Mouse (Mus musculus) layer of hippocampus, adult 18-20 months (tissue): ENCODE measurements at regions not wholly inside any gene's neighbourhood (a gene's known extent, or its start where the extent isn't known, plus 50 kb on each side); places are given as distances from the start of the nearest gene placed in this dataset.
A peak's percentile ranks its signal among the peaks of the same experiment; 100 is the strongest.

Experiments
- DNase-seq, 2 experiments: peaks; one replicate each; pipeline ENCODE4 v3.0.0; 2022; ENCODE audit warnings: low spot score in 2 of 2

DNA sequence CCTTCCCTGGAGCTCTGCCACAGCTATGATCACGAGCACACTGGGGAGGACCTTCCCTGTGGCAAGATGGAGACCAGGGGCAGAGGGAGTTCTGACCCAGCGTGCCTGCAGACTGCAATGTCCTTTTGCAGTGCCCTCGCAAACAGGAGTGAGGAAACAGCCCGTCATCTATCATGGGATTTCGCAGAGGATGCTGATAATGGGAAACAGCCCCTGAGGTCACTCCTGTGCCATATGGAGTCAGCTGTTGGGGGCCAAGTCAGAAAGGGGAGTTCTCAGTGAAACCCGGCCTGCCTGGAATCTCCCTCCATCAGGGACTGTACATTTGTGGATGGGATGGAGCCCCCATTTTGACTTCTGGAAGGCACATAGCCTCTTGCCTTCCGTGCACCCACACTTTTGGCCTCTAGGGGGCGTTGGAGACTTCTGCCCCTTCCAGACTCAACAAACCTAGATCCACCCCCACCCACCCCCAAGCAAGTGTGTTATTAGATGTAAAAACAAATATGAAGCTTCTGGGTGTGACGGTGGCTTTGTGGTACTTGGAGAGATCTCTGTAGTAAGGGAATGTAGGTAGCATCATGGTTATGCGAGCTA lies 98.1 kb downstream of the Kdr start:
- no peak for DNase-seq

DNA sequence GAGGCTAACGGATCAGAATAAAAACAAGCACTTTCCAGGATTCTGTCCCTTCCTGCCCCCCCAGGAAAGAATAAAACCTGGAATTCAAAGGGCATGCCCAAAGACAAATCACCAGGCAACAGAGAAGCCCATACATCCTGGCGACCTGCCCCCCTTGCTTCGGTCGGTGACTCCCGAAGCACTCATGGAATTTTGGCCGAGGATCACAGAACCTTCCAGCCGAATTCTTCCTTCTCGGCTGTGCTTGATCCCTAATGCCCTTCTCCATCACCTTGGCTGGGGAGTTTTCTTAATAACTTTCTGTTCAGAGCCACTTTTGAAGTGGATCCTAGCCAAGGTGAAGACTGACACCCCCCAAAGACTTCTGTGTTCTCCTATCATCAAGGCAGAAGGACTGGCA lies 99.9 kb downstream of the Kdr start:
- DNase-seq, result no peak

DNA sequence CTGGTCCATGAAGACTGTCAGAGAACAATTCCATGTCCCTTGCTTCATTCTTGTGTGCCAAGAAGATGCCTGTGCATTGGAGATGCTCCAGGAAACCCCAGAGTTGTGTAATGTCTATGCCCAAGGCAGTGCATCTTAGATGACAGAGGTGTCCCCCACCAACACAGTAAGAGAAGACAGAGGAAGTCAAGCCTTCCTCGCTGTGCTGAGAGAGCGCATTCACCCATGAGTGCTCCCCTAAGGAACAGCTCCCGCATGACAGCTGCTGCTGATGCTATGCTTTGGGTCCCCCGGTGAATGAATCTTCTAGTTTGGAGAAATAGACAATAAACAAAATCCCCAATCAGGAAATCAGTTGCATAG lies 100.7 kb downstream of the Kdr start:
- no peak for DNase-seq

DNA sequence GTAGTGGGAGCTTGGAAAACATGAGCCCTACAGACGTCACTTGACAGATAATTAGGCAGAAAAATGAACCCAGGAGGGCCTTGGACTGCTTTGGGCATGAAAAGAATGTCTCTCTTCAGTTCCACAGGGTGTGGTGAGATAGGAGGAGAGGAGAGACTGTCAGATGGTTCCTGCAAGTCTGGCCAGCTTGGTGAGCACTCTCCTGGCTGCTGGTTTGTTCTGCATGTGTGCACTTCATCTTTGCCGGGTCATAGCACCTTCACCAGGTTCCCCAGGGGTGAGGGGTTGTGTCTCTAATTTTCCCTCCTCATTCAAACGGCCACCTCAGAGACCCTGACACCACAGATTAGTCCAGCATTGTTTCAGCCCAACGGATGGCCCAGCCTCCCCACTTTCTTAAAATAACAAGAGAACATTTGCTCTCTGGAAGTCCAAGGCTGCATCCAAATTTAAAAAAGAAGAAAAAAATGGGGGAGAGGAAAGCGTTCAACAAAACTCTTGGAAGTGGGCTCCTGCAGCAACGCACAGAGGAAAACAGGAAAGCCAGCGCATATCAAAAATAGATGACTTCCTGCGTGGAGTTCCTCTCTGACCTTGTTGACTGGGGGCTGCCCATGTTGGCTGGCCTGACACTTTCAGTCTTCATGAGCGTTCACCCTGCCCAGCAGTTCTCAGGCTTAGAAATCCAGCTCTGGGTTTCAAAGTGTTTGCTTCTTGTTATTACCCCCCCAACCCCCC lies 101.2 kb downstream of the Kdr start:
- DNase-seq, result no peak

DNA sequence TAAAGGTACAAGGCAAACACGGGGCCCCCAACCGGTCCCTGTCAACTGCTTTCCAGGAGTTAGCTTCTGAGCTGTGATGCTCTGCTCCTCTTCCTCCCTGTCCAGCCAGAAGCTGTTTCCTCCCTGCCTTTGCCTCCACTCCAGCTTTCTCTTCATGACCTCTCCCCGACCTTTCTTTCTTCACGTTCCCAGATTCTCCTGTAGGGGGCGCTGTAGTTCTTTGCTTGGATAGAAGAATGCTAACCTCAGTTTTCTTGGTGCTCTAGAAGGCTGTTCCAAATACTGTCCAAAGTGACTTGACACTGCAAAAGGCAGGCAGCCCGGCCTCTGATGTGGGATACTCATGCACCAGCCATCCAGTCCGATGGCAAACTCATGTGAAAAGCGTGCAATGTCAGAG lies 107.1 kb downstream of the Kdr start:
- peak; percentile 54 to 88 for DNase-seq

DNA sequence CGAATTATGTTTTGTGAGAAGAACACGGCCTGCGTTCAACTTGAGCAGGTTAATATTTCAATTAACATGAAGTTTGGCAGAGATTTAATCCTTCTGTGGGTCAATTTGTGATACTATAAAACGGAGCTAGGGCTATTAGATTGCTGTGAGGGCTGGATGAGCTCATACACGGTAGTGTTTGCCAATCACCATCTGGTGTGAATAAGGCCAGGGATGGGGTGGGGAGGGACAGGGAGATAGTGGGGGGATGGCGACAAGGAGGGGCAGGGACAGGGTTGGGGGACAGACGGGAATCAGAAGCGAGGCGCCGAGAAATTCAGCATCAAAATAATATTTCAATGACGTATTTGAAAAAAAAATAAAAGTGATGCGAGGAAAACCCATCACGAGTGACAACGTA lies 107.6 kb downstream of the Kdr start:
- DNase-seq, result no peak

DNA sequence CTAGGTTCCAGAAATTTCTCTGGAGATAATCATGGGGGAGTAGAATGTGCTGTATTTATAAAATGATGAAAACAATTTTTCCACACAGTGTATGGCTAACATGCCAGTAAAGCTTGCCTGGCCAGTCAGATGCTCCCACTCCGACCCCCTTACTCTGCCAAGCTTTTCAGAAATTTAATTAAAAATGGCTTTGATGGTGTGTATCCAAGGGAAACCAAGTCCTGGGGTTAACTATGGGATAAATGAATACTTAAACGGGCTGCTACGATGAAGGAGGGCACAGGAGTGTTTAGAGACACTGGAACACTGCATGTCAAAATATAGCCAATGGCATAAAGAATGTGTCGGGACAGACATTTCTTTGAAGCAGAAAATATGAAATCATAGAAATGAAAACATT lies 108.7 kb downstream of the Kdr start:
- no peak for DNase-seq

DNA sequence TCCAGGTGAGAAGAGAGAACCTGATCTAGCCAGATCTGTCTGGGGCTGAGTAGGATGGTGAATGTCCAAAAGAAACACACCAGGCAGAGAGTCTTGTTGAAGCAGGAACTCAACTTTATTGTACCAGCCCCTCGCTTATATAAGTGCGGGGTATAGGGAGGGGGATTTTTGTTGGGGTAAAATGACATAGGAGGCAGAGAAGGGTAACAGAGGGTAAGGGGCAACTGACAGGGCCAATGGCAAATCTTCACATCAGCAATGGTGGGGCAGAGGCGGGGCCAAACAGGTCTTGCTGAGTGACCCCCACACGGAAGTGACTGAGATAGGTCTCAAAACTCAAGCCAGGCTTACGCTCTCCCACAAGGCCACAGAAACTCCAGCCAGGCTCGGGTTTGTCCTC lies 113.2 kb downstream of the Kdr start:
- DNase-seq, result no peak

DNA sequence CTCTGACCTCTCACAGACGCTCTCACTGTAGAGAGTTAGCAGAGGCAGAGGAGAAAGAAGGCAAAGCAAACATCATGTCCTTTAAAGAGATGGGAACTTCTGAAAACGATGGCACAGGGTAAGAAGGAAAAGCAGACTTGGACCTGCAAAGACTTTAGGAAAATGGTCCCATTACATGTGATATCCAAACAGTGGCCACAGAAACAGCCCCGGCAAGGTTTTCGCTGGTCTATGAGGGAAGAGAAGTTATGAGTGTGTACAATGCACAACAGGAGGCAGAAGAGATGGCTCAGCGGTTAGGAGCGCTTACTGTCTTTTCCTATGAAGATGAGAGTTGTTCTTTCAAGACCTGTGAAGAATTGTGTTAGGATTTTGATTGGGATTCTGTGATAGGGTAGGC lies 114.9 kb downstream of the Kdr start:
- DNase-seq, result no peak

DNA sequence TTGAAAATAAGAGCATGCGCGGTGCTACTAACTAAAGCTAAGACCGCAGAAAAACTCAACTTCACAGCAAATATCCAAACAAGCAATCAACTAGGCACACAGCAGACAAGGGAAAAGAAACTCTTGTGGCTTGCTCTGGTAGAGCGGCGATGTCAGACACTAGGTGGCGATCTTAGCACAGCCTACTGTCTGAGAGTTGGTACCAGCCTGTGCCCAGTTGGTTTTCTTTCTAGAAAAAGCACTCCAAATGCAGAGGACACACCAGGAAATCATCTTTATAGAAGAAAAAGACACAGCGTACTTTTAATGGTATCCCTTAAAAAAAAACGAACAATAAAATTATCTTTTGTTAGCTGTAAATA lies 115.6 kb downstream of the Kdr start:
- peak; percentile 33 to 84 for DNase-seq

DNA sequence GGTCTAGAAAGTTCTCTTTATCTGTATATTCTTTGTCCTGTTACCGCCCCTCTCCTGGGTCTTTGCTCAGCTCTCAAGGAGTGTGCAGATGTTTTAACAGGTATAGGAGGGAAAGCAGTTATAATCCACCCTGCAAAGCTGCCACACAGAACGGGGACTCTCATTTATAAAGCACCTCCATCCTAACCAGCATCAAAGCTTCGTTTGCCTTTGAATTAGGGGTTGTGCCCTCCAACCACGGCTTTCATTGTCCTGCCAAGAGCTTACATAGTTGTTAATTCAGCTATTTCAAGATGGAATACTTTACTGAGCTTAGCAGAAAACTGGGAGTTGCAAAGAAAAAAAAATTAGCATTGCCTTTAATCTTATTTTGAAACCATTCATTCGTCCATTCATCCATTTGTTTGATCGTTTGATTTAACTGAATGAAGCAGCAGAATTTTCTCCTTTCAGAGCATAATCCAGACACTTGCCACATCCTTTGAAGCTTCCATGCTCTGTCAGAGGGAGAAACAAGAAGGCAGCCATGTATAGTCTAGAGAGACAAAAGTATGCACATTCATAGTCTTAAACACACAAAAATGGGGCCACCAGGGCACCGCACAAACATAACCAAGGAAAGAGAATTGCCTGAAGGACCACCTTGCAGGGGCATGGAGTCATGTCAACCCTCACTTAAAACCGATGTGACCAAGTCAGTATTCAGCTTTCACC lies 116.2 kb downstream of the Kdr start:
- no peak for DNase-seq

DNA sequence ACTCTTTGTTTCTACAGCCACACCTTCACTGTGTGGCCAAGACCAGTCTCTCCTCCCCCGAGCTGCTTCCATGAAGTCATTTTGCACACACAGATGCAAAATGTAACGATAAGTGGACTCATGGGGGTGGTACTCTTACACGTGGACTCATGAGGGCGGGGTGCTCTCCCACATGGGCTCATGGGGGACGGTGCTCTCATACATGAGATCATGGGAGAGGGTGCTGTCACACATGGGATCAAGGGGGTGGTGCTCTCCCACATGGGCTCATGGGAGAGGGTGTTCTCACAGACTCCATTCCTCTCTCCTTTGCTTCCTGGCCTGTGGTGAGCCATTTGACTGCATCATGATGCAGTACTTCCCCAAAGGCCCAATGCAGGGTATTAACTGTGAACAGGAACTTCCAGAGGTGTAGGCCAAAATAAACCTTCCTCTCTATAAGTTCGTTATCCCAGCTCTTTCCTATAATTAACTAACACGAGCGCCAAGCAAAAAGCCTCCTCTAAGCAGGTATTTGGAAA lies 118.9 kb downstream of the Kdr start:
- no peak for DNase-seq

DNA sequence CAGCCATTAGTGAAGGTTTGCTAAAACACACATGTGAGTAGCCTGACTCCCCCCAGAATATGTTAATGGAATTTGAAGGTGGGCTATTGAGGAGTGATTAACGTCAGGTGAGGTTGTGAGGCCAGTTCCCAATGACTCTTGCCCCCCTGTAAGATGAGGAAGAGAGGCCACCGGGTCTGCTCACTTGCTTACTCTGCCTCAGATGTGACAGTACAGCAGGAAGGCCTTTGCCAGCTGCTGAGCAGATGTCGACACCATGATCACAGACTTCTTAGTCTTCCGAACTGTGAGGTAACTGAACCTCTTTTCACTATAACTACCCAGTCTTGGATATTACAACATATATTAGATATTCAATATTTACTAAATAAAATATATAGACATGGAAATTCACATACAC lies 127.4 kb downstream of the Kdr start:
- DNase-seq, result no peak

DNA sequence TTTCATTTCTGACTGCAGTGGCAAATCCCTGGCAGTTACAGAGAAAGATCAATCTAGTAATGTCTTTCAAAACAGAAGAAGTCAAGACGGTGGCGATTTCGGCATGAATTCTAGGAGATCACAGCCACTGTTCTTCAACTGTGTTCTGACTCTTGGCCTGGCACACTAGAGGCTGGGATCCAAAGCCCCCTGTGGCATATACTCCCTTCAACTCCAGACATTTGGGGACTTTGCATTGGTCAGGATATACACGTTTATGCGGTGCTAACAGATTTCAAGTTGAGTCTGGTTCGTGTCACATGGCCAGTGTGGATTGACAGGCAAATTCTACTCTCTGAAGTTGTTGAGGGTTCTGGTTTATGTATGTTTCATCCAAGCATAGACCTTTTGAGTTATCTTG lies 130.3 kb downstream of the Kdr start:
- no peak for DNase-seq

DNA sequence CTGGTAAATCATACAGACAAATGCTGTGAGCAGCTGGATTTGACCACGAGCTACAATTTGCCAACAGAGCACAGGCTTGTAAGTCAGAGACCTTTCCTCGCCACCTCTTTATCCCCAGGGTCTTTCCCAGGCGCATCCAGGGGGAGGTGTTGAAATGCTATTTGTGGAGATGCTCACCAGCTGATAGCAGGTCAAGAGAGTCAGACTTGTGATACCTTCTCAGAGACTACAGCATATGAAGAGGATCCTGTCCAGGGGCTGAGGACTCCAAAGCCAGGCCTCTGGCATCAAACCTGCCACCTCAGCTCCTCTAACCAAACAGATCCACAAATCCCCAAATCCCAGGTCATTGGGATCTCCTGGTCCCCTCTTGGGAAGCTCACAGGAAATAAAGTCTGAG lies 130.9 kb downstream of the Kdr start:
- no peak for DNase-seq

DNA sequence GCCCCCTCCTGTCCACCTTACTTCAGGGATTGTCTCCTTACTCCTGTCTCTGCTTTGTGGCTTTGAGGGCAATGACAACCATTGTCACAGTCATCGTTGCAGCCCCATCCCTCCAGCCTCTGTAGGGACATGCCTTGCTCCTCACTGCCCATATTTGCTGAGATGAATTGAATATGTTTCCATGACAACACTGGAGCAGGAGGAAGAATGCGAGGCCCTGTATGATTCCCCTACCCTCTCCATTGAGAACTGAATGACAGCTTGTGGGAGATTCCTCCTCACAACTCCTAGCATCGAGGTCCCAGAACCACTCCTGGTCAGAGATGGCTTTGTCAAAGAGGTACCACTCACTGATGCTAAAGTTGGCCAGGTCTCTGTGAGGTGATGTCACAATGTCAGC lies 132.2 kb downstream of the Kdr start:
- no peak for DNase-seq

DNA sequence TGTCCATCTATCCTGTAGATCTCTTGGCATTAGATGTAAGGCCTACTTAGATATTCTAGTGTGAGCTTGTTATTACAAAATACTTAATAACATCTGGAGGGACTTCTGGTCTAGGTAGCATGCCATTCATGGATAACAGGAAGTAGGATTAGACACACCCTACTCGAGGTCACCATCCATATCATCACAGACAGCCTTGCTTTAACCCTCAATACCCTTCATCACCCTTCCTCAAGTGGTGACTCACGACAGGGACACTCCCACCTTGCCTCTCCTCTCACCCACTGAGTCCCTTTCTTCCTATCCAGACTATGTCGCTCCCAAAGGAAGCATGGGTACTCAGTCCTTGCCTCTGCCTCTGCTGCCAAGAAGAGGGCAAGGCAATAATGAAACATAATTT lies 134.5 kb downstream of the Kdr start:
- DNase-seq, result no peak

DNA sequence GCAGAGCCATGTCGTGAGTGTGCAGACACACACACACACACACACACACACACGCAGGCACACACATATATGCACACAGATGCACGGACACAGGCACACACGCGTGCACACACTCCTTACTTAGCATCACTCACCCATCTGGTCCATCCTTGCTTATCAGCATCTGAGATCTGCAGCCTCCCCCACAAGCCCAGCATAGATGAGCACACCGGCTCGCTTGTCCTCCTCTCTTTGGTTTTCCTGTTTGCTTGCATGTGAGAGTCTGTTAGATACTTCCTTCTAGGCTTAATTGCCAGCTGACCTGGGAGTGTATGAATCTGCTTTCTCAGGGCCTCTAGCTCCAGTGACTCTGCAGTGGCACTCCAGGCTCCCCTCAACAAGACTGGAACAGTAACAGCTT lies 137.8 kb downstream of the Kdr start:
- no peak for DNase-seq

DNA sequence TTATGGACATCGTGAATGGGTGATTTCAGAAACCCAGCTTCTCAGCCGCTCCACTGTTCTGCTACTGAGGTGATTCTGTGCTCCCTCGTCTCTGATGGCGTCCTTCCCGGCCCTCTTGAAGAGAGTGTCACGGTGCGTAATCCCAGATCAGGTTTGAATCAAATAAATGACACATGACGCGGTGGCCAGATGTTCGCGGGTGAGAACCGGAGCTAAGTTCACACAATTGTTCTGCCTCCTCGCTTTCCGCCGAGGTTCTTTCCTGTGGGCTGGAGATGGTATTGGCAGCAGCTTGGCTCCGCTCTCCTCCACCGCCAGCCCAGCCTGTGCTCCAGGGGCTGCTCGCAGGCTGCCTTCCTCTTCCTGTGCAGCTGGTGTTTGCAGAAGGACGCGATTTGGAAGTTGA lies 142.7 kb downstream of the Kdr start:
- DNase-seq, result peak in 1 of 2 experiments; percentile 18

DNA sequence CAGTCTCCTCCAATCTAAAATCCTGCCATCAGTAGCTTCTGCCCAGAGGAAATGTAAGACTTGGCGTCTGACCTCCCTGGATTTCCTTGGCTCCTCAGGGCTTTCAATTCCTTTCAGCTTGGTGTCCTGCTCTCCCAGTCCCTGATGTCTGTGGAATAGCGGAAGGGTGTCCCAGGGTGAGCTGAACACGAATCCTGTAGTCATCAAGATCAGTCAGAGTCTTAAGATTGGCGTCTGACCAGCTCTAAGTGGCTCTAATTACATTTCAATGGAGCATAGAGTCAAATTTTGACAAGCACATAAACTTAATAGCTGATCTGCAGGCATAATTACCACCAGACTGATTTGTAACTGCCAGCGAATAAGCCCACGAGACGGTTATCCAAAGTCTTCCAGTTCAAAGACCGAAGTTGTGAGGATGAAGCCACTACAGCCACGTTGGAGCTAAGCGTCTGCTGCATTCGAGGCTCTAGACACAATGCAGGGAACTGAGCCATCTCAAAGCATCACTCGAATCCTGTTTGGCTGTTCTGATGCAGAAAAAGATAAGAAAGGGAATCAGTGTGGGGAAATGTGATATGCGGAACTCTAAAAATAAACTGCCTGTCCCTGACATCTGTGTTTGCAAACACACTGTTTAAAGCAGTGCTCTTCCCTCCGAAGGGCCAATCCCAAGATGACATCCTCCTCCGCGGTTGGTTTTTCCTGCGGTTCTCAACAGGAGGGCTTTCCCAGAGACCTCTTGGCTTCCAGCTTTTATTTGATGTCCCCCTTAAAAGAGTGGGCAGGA lies 143.3 kb downstream of the Kdr start:
- peak in 1 of 2 experiments; percentile 20 for DNase-seq

DNA sequence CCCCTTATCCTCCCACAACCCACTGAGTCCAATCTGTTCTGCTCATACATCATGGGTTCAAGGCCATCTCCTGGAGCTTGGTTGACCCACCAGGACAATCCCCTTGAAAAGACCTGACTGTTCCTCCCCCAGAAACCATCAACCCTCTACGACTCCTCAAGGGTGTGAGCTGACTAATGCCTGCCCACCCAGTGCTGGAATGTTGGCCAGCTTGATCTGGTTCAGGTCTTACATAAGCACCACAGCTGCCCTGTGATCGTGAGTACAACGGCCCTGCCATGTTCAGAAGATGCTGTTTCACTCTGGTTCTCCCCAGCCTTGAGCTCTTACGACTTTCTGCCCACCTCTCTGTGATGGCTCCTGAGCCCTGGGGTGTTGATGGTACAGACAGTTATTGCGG lies 145.9 kb downstream of the Kdr start:
- no peak for DNase-seq
